Mouse (Mus musculus) retina, adult 2 months (tissue): ENCODE measurements around the gene Npas3.
"Not testable (repeated sequence)": the region's sequence is repeated elsewhere in the genome, so short reads cannot be mapped to it uniquely, and the experiment has no call there.

ENCODE experiments used
- DNase-seq: peaks from one replicate; pipeline ENCODE4 v3.0.0-alpha.2; 2012; ENCODE audit warnings: low read depth, low spot score

The Npas3 gene

DNA sequence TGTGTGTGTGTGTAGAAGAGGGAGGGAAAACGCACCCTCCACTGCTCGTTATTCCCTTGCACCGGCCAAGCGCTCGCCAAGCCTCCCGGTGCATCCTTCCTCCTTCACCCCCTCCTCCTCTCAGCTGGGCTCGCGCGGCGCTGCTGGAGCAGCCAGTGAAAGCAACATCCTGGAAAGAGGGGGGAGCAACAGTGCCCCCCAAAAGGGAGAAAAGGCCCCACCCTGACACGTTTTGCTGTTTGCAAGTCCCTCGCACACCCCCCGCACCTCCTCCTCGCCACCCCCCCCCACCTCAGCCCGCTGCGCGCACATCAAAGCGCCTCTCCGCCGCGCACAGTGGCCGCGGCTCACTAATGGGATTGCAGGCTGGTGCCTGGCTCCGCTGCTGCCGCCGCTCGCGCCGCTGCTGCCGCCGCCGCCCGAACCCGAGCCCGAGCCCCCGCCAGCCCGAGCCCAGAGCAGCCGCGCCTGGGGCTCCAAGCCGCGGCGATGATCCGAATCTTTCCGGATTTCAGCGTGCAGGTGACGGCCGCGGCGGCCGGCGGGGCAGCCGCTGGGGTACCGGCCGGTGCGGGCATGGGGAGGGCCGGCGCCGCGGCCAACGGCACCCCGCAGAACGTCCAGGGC lies at the start of gene Npas3:
TSS of gene Npas3 (plus strand) at position 577 of the 627 bp plus-strand sequence.
- DNase-seq: no peak

DNA sequence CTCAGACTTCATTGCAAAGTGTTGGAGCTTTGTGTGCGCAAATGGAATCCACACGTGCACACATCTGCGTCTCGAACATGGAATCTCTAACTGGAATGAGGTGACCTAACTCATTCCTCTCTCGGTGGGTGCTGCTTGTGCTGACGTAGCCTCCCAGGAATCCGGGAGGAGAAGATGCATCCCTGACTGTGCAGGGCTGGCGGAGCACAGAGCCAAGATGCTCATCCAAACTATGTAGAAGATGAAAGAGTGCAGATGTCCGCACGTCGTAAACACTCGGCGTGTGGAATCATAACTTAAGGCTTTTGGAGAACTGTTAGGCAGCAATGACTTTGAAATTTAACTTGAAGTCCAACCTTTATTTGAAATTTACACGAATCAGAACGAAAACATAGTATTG lies 31.3 kb upstream of the Npas3 start:
- DNase-seq: no peak

DNA sequence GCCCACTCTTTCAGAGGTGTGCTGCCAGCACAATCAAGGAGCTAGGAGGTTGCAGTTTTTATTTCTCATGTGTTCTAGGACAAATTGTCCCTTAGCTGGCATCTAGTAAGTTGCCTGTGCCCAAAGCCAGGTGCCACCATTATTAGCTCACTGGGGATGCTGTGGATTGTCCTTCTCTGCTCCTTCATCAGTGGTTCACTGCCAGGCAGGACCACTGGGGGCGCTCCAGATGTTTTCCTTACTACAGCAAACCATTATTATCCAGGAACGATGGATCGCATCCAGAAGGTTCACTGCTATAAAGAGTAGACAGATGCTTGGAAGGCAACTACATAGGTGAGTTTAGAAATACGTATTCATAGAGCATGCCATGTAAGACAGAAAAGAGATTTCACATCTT lies 25.7 kb upstream of the Npas3 start:
- no peak for DNase-seq

DNA sequence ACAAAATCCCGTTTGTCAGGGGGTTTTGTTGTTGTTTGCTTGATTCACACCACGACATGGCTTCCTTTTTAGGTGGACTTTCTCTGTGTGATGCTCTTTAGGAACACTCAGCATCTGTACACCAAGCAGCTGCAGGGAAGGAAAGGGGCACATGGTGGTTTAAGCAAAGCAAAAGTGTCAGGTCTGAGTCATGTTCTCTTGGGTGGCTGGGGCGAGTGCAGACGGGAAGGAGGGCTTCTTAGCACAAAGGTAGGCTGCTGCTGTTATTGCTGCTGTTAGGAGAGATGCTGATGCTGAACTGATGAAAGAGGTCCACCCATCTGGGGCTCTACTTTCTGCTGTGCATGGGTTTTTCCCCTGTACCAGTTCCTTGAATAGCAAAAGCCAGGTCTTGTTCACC lies 21.1 kb upstream of the Npas3 start:
- DNase-seq: no peak

DNA sequence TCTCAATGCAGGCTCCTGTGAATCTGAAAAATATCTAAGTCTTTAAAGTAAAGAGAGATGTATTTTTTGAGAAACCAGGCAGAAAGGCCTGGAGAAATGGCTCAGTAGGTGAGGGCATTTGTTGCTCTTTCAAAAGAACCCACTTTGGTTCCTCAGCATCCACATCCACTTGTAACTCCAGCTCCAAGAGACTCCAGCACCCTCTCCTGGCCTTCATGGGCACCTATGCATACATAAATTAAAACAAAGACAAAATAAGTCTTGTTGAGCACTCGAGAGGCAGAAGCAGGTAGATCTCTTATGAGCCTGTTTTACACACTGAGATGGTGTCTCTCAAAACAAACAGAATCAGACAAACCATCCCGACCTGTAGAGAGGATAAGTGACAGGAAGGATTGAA lies 19.1 kb upstream of the Npas3 start:
- DNase-seq: no peak

DNA sequence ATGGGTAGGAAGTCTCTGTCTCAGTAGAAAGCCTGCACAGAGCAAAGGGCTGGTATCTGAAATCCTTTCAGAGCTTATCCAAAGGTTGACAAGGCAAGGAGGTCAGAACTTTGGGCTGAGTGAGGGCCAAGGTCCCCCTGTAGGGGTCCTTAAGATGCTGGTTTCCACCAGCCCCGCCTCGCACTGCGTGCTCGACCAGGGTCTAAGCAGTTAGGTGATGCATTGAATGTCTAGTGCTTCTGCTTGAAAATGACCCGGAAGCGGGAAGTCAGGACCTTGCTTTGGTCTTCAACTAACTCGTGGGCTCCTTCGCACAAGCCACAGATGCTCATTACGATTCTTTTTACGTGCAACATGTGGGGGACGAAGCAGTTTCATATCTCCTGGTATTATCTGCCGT lies 2.3 kb upstream of the Npas3 start:
- DNase-seq: no peak

DNA sequence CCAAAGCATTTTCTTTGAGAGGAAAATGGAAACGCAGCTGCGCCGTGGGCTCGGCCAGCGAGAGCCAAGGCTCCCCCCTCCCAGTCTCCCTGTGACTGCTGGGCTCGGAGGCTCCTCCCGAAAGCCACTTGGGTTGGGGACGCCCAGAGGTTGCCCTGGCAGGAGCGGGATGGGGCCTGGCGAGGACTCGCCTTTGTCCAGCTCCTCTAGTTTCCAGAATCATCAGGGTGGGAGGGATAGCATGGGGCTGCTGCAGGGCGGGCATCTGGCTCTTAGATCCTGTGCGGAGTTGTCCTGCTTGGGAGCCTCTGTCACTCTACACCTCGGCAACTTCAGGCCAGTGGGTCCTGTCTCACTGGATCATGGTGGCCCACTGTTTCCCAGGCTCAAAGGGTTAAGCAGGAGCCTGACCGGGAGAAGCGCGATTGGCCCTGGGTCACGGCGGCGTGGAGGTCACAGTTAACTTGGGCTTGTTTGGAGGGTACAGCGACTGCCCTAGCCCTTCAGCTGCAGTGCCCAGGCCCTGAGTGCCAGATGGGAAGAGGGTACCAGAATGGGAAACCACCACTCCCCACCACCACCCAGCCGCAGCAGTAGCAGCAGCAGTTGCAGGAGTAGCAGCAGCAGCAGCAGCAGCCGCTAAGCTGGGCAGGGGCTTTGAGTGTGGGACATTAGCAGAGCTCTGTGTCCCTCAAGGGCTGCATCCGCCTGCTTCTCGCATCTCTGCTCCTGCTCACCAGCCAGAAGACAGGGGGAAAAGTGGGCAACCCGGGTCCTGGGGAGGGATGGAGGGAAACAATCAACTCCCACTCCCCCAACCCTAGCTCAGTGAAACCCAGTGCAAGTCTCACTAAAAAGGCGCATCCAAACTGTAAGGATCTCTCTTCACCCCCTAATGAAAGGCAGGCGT lies 1.6 kb upstream of the Npas3 start:
- DNase-seq: no peak

DNA sequence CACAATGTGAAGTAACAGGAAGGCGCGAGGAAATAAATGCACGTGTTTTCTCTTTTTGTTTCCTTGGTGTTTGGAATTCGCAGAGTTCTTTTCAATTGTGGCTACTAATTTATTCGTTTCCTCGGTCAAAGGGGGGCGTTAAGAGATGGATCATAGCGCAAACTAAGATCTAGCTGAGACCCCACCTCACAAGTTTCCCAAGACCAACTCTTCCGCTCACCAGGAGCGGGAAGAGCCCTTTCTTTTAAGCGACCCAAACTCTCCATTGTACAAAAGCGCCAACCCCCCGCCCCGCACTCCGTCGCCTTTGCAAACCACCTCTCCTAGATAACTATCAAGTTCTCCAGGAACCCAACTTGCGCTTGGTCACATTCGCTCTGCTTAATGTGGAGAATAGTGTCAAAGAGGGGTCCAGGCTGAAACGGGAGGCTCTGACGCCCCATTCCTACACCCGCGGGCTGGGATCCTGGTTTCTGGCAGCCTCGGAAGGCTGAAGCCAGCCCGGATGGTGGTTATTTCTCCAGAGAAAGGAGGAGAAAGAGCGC lies 914 bp upstream of the Npas3 start:
- DNase-seq: no peak

DNA sequence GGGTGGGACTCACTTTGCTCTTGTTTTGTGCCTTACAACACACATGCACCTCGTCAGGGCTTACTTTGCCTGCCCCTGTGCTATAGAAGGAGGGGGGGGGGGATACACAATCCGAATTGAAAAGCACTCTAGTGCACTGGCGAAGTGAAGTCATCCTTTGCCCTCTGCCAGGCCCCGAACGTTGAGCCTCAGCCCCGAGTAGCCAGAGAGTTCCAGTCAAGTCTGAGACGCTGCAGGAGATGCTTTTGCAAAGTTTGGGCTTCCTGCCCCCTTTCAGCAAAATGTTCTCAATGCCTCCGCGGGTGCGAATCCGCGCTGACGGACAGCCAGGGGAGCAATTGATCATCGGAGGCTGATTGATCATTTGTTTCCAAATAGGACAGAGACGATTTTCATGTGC lies 319 bp downstream of the Npas3 start:
- DNase-seq: no peak

DNA sequence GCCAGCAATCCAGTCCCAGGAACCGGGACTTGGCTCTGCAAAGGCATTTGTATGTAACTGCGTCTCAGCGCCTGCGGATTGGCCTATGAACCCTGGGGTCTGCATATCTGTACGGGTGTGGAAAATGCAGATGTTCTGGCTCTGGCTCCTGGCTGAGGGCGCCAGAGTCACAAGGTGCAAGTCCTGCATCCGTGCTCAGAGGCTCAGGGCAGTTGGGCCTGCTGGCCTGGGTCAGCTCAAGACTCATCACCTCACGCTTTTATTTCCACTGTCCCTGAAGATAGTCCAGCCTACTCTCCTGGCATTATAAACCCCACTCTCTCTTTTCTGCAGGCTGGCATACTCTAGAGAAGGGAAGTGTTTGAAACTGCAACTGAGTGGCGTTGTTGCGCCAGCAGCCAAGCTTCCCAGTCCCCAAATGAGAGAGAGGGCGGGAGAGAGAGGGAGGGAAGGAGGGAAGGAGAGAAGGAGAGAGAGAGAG lies 3.3 kb downstream of the Npas3 start:
- no peak for DNase-seq

DNA sequence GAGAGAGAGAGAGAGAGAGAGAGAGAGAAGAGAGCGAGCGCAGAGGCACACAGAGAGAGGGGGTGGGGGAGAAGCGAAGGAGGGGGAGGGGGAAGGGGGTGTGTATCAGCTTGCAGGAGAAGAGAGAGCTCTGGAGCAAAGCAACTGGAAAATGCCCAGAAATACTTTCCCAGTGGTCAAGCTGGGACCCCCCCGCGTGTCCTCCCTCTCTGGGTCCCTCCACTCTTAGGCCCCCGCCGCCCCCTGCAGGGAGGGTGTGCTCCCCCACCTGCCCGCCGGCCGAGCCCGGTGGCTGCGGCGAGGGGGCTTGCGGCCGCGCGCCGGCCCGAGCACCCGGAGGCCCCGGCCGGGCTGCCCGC lies 3.7 kb downstream of the Npas3 start:
- DNase-seq: no peak

DNA sequence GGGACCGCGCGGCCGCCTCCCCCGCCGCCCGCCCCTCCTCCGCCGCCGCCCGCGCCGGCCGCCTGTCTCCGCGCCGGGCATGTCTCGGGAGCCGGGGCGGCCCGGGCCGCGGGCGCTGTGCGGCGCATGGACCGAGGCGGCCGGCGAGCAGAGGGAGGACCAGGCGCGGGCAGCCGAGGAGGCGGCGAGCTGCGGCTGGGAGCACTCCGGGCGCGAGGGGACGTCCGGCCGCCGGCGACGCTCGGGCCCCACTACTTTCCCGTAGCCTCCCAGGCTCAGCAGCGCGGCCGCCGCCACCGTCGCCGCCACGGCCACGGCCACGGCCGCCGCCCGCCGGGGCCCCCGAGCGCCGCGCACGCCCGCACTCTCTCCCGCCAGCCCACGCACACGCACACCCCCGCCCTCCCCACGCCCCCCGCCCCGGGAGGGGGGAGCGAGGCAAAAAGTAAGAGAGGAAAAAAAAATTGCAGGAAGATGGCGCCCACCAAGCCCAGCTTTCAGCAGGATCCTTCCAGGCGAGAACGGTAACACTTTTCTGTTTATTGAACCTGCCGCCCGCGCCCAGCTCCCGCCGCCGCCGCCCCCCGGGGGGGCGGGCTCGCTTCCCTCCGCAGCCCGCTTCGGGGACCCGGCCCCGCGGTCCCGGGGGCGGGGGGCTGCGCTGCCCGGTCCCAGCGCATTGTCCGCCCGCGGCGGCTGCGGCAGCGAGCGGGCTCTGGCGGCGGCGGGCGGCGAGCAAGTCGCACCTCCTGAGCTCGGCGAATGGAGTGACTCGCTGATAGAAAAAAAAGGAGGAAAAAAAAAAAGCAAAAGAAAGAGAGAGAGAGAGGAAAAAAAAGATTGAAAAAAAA lies 4.3 kb downstream of the Npas3 start:
- DNase-seq: no peak

DNA sequence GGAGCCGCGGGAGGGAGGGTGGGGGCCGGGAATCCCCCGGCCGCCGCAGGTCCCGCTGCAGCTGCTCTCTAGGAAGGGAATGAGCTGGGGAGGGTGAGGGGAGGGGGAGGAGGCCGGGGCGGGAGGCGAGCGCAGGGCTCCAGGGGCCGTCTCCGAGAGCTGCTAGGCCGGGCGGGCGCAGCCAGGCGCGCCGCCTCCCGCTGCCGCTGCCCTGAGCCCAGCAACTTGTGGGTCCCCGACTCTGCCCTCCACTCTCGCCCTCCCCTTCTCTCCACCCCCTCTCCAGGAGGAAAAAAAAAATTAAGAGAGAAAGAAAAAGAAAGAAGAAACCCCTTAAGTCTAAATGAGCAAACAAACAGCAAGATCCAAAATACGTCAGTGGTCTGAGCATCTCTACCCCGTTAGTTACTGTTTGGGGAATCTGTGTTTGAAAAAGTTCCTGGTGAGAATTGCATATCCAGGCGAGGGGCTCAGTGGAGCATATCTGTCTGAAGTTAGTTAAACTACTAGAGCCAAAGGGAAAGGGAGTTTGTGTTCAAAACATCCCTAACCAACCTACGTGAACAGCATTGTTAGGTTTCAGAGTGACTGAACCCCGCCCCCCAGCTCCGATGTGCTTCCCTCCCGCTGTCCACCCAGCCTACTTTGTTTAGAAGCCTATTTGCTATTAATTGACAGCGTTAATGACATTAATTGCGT lies 5.1 kb downstream of the Npas3 start:
- DNase-seq: no peak

DNA sequence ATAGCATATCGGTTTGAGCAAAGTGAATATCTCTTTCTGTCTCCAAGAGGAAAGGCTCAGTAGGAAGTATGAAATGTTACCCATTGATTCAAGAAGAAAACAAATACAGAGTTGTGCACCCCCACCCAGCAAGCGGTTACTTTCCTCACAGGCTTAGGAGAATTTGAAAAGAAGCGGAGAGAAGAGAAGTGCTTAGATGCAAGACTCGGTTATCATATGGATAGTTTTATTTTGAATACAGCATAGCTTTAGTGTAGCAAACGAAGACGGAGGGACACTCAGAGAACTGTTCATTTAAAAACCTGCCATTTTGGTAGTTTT lies 5.6 kb downstream of the Npas3 start:
- no peak for DNase-seq

DNA sequence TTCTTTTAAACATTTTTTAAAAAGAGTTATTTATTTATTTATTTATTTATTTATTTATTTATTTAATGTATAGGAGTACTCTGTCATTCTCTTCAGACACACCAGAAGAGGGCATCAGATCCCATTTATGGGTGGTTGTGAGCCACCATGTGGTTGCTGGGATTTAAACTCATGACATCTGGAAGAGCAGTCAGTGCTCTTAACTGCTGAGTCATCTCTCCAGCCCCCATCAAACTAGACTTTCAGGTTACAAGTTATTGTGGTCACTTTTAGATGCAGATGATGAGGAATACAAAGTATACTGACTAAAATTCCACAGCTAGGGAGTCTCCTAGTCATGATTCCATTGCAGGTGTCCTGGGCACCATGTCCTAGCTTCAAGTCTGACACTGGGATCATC lies 26.0 kb downstream of the Npas3 start:
- not testable (repeated sequence) for DNase-seq

DNA sequence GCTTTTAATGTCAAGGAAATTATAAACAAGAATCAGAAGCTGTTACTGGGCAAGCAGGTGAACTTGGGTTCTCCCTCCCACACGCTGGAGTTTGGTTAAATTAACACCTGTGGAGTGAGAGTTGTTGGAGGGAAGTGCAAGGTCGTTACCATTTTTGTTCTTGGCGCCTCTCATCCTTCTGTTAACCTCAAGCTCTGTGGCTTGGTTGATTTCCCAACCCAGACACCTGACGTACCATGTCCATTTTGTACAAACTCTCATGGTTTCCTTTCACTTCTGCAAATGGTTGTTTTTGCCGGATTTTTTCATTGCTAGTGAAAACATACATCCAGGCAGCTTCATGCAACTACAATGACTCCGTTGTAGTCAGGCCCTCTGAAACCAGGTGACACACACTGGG lies 28.9 kb downstream of the Npas3 start:
- DNase-seq: no peak

DNA sequence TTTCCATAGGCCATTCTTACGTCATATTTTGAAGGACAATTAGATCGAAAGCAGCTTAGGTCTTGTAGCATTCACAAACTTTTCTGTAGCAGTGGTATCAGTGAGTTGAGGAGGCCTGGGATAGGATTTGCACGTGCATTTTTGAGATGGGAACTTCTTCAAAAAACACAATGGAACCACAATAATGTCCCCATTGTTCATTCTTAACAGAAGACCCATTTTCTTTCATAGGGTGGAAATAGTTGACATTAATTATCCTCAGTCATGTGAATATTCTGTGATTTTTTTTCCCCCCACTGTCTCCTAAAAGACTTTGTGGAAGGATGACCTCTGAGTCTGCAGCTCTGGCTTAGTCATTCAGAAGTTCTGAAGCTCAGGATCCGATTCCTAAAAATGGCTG lies 41.9 kb downstream of the Npas3 start:
- DNase-seq: no peak

DNA sequence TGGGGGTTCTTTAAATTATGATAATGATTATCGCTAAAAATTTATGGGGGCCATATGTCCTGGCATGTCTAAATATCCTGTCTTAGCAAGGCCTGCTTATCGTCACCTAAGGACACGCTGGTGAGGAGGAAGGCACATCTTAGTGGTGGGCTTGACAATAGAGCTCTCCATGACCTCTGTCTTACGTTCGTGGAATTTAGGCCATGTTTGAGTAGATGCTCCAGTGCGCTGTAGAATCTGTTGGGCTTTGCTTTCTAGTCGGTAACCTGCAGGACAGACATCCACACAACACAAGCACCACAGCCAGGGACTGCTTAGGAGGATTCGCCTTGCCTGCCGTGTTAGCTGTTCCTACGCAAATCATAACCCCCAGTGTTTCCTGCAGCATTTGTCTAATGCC lies 42.4 kb downstream of the Npas3 start:
- DNase-seq: no peak

DNA sequence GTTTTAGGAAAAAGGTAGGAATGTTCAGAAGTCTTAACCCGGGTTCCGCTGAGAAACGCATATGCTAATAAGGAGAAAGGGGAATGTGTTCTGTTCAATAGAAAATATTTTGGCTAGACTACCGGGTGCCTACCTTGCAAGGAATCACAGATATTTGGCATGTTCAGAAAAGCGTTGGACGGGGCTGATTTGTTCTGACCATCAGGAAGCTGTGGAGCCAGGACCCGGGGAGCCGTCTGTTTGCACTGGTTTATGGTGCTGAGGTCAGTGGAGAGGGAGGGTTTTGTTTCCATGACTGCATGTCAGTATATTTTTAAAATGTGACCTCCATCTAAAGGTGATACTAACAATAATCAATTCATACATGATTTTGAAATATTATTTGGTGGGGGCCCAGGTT lies 43.5 kb downstream of the Npas3 start:
- no peak for DNase-seq

DNA sequence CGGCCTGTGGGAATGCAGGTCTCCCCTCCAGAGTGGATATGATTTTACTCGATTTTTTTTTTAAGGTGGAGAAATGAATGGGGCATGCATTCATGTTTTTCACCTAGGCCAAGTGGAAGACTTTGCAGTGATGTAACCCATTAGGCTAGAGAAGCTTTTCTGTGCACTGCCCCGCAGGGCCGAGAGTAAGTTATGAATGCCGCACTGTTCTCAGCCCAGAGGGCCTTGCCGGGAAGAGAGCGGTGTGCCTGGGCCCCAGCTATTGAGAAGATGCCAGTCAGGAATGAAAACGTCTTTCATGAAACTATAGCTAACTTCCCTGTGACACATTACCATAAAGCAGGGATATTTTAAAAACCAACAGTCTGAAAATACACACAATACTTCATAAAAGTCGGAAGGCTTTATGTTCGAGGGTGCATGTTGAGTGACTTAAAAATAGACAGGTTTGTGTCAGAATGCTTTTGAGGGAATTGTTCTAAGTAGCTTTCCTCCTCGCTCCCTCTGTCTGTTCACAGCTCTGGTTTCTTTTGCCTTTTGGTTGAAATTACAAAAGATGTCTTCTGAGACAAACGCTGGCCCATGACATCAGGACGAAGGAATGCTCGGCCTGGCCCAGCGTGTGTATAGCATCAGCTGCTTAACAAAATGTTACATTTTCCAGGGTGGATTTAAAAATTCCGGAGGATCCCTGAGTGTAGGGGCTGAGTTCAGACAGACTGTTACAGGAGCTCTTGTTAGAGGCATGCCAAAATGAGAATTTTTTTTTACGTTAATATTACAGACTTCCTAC lies 44.2 kb downstream of the Npas3 start:
- DNase-seq: no peak

DNA sequence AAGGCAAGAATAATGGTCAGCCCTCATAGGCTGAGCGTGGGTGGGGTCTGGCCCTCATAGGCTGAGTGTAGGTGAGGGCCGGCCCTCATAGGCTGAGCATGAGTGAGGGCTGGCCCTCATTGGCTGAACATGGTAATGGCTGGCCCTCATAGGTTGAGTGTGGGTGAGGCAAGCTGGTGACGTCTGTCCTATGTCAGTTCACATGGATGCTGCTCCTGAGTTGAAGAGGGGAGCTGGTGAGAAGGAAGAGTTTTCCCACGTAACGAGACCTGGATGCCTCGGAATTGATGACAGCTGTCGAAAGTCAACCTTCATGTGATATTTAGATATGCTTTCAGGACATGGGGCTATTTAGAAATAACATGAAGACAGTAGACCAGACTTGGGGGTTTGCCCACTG lies 45.5 kb downstream of the Npas3 start:
- DNase-seq: no peak
